Mouse (Mus musculus): ENCODE results near the gene Cnnm1. TPM values are rescaled to one million over a fixed set of nuclear protein-coding genes. Genes with fewer than 3 reads are reported as not detected.

Cnnm1 gene
- total and polyA plus RNA-seq, 3 experiments: not detected

DNA sequence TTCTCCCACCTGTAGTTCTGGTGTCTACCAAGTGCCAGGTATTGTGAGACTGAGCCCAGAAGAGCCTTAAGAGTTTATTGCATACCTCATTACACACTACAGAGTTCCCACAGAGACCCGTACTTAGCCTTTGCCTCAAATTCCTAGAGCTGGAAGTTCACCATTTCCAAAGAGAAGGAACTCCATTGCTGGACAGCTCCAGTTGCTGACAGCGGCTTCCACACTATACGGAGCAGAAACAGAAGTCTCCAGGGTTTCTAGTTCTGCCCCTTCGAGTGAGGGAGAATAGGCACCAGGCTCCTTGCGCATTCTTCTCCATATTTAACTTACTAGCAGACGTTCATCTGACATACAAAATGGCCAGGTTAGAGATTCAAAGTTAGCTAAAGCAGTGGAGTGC lies 2.0 kb downstream of the Cnnm1 start:
- Histone ChIP-seq H3K9ac (ENCODE audit: insufficient read depth, low read depth) (no peak overlapping the region), H3K79me2 (replicated peaks; ENCODE audit: control insufficient read depth, extremely low read depth, insufficient read depth, poor library complexity, severe bottlenecking) (no peaks in the 10 kb centered on the region), H3K4me3 (replicated peaks in 1 of 3; ENCODE audit: low read depth in 2 of 3, low read length in 2 of 3, poor library complexity in 1 of 3) (no peak overlapping the region), H3K4me2 (ENCODE audit: insufficient read depth, low read depth, poor library complexity, severe bottlenecking) (no peak overlapping the region), H3K27me3 (replicated peaks) (no peaks in the 10 kb centered on the region), H3K9me3 (replicated peaks; ENCODE audit: low read length) (peaks cover 16% of the 10 kb centered on the region), H3K36me3 (replicated peaks in 1 of 2; ENCODE audit: control insufficient read depth in 1 of 2, insufficient read depth in 1 of 2, low read length in 1 of 2) (no peaks in the 10 kb centered on the region), H3K27ac (ENCODE audit: insufficient read depth, low read depth) (no peak overlapping the region), H3K4me1 (ENCODE audit: control insufficient read depth in 1 of 2, insufficient read depth in 2 of 2) (no peaks in the 10 kb centered on the region)
- no peak for TF ChIP-seq CHD1 (IDR thresholded peaks at IDR 0.05; ENCODE audit: low read depth, low read length)
- TF ChIP-seq RAD21 (IDR thresholded peaks at IDR 0.05; ENCODE audit: low read depth, low read length): no peak
- no peak for TF ChIP-seq CHD2 (IDR thresholded peaks at IDR 0.05; ENCODE audit: low read length)
- no peak for TF ChIP-seq TBP (conservative IDR thresholded peaks at IDR 0.05; ENCODE audit: low read depth, low read length)
- TF ChIP-seq ZMIZ1 (IDR thresholded peaks at IDR 0.05; ENCODE audit: low read depth, low read length): no peak
- TF ChIP-seq CTCF (conservative IDR thresholded peaks at IDR 0.05 in 1 of 2, IDR thresholded peaks at IDR 0.05 in 1 of 2; ENCODE audit: low read depth in 2 of 2, low read length in 2 of 2): no peak
- TF ChIP-seq HCFC1 (IDR thresholded peaks at IDR 0.05; ENCODE audit: low read depth, low read length): no peak
- TF ChIP-seq EP300 (IDR thresholded peaks at IDR 0.05; ENCODE audit: low read length): no peak
- no peak for TF ChIP-seq USF2 (conservative IDR thresholded peaks at IDR 0.05; ENCODE audit: low read depth, low read length)
- no peak for TF ChIP-seq MYC (IDR thresholded peaks at IDR 0.05; ENCODE audit: low read depth, low read length)
- no peak for TF ChIP-seq POLR2AphosphoS2 (IDR thresholded peaks at IDR 0.05; ENCODE audit: low read depth, low read length)
- no peak for TF ChIP-seq NELFE (IDR thresholded peaks at IDR 0.05; ENCODE audit: low read depth, low read length)
- TF ChIP-seq E2F4 (IDR thresholded peaks at IDR 0.05; ENCODE audit: insufficient replicate concordance, low read depth, low read length): no peak
- no peak for TF ChIP-seq POLR2A (IDR thresholded peaks at IDR 0.05; ENCODE audit: low read depth, low read length)
- dilution Hi-C loops (cut with MboI; ENCODE audit: extremely low pct_ligation_motif_present, extremely low pct_unique_long_range_greater_than_20kb, low sequenced_read_pairs) (no loop called here), in situ Hi-C loops (cut with MboI; ENCODE audit: low pct_ligation_motif_present, low pct_unique_long_range_greater_than_20kb, low sequenced_read_pairs) (no loop called here)
- DNase-seq (ENCODE audit: extremely low read depth): no peak

DNA sequence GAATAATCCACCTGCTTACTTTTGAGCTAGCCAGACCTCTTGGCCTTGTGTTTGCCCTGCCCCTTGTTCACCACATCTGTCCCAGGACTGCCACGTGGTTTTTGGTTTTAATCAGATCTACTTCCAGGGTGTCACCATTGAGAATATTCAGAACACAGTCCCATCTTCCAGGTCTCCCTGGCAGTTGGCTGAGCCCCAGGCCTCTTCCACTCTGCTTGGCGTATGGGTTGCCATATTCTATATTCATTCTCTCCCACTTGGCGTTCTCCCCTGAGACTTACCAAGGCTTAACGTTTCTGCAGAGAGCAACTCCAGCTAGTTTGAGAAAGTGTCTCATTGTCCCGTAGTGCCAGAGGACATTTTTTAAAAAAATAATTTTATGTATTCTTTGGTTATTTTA lies 2.7 kb downstream of the Cnnm1 start:
- no peak overlapping the region for H3K4me2 ChIP-seq (ENCODE audit: insufficient read depth, low read depth, poor library complexity, severe bottlenecking)
- no peak for DNase-seq (ENCODE audit: extremely low read depth)
- no peaks in the 10 kb centered on the region for H3K4me1 ChIP-seq (ENCODE audit: control insufficient read depth in 1 of 2, insufficient read depth in 2 of 2)
- no peaks in the 10 kb centered on the region for H3K79me2 ChIP-seq (replicated peaks; ENCODE audit: control insufficient read depth, extremely low read depth, insufficient read depth, poor library complexity, severe bottlenecking)
- no peak overlapping the region for H3K27ac ChIP-seq (ENCODE audit: insufficient read depth, low read depth)
- dilution Hi-C loops (cut with MboI; ENCODE audit: extremely low pct_ligation_motif_present, extremely low pct_unique_long_range_greater_than_20kb, low sequenced_read_pairs): no loop called here
- no peak overlapping the region for H3K9ac ChIP-seq (ENCODE audit: insufficient read depth, low read depth)
- H3K36me3 ChIP-seq (replicated peaks in 1 of 2; ENCODE audit: control insufficient read depth in 1 of 2, insufficient read depth in 1 of 2, low read length in 1 of 2): no peaks in the 10 kb centered on the region
- no peak for TF ChIP-seq SMC3 (IDR thresholded peaks at IDR 0.05; ENCODE audit: low read depth, low read length)
- no peak for TF ChIP-seq GABPA (IDR thresholded peaks at IDR 0.05; ENCODE audit: insufficient replicate concordance, low read depth, low read length)
- no peak for TF ChIP-seq ZMIZ1 (IDR thresholded peaks at IDR 0.05; ENCODE audit: low read depth, low read length)
- H3K9me3 ChIP-seq (replicated peaks; ENCODE audit: low read length): peaks cover 16% of the 10 kb centered on the region
- H3K27me3 ChIP-seq (replicated peaks): no peaks in the 10 kb centered on the region
- in situ Hi-C loops (cut with MboI; ENCODE audit: low pct_ligation_motif_present, low pct_unique_long_range_greater_than_20kb, low sequenced_read_pairs): no loop called here
- H3K4me3 ChIP-seq (replicated peaks in 1 of 3; ENCODE audit: low read depth in 2 of 3, low read length in 2 of 3, poor library complexity in 1 of 3): no peak overlapping the region

All from CH12.LX (cell line).